Mouse (Mus musculus) monocyte, adult 2 months (primary cell): ENCODE results near the gene Col24a1.
"Not testable (repeated sequence)": the region's sequence is repeated elsewhere in the genome, so short reads cannot be mapped to it uniquely, and the experiment has no call there.

Experiments used
- DNase-seq, 2 experiments: peaks; one replicate each; pipeline ENCODE4 v3.0.0; 2022; ENCODE audit warnings: low spot score in 2 of 2, low read depth in 1 of 2

Gene Col24a1

DNA sequence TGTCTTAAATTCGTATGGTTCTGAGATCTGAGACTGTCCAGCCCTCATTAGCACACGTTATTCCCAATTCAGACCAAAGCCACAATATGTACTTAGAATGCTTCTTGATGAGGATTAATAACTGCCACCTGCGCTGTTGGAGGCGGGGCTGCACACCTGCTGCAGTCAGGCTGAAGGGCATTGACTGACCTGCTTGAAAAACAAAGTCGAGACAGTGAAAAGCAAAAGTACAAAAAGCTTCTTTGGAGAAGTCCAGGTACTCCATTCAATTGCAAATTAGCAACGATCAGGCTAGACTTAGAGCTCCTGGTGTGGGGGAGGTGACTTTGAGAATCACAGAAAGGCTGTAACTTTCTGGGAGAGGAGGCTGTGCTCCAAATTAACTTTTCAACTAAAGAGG lies 150.9 kb downstream of the Col24a1 start:
- DNase-seq = not testable (repeated sequence)

GRCm38 (mm10) chr3:145457039-145457438 lies 164.8 kb downstream of the Col24a1 start:
- DNase-seq = no peak

GRCm38 (mm10) chr3:145462351-145462750 lies 170.1 kb downstream of the Col24a1 start:
- DNase-seq = no peak

DNA sequence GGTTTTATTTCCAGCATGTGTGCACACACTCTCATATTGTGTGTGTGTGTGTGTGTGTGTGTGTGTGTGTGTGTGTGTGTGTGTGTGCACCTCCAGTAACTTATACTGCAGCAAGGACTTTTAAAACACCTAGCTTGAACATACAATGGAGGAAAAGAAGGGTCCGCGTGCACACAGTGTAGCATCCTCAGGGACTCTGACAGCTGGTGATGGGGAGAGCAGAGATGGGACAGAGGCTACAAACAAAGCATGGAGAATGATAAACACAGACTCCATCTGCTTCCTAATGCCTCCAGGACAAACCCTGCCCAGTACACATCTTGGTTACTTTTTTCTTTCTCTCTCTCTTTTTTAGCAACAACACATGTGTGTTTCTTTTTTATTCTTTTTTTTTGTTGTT lies 171.5 kb downstream of the Col24a1 start:
- DNase-seq = no peak

DNA sequence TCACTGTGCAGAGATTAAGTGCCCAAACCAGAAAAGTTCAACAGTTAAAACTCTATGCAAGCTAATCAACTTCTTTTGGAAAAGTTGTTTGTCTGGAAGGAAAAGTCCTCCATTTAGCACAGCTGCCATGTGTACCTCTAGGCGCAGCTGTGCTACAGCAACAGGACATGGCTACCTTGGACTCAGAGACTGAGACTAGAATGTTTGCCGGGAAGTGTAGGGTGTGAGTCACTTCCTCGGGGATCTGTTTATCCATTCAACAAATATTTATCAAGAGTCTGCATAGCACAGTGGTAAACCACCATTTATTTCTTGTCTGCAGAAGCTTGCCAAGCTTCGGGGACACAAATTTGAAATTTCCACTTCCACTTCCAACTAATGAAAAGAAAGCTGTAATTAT lies 178.8 kb downstream of the Col24a1 start:
- no peak for DNase-seq

- no peak for DNase-seq
Observed at GRCm38 (mm10) chr3:145474163-145474562, 181.9 kb downstream of the Col24a1 start.

DNA sequence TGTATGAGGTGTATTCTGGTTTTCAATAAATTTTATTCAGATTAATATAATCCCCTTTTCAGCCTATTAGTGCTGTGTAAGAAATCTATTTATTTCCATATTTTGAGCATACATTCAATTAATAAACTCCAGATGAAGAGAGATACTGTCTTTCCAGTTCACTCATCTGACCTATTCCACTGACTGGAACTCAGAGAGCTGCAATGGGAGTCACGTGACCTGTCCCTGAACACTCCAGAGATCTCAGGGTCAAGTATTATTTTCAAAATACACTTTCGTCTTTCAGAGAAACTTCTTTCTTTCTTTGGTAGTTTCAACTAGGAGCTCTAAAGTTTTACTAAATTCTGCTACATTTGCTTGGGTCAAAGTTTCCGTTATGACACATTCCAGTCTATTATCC lies 184.4 kb downstream of the Col24a1 start:
- DNase-seq = no peak

GRCm38 (mm10) chr3:145477074-145477473 lies 184.8 kb downstream of the Col24a1 start:
- no peak for DNase-seq

GRCm38 (mm10) chr3:145478446-145478845 lies 186.2 kb downstream of the Col24a1 start:
- no peak for DNase-seq

DNA sequence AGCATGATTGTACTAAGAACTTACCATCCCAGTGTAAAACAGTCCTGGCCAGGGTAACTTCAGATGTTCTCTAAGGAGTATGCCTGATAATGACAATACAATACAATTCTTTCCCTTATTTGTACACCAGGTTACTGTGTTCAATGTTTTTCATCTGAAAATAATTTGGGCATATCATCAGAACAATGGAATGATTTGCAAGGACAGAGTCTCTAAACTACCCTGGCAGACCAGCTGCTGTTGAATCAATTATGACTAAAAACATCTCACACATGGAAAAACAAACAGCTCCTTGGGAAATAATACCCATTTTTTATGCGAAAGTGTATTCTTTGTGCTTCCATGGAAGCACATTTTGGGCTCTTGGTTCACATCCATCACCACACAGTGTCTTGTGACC lies 198.0 kb downstream of the Col24a1 start:
- DNase-seq = no peak

DNA sequence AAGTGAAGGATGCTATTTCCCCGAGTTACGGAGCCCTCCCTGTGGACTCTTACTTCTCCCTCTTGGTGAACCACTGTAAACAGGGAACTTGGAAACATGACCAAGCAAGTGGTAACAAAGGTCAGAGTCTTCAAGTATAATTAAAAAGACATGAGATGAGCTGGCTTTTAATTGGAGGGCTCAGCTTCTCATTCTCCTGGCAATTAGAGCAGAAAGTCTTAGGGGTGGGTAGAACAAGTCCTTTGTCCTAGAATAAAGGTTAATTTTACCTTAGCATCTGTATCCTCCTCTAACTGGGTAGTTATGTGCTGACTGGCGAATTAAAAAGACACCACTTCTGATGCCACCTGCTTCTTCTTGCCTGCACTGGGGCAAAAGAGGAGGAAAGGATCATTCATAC lies 199.1 kb downstream of the Col24a1 start:
- no peak for DNase-seq

DNA sequence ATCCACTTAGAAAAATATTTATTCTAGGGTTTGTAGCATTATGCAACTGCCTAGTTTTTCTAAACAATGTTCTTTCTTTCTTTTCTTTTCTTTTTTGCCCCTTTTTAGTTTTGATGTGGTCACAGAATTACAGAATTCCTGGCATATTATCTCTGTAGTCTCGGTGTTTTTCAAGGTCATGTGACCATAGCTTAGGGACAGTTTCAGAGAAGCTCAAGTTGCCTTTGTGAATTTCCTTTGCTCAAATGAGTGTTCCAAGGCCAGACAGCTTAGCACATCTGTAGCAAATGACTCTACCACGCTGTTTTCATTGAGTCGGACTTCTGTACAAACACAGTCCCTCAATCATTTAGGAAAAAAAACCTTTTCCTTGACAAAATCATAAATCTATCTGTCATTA lies 205.9 kb downstream of the Col24a1 start:
- no peak for DNase-seq

GRCm38 (mm10) chr3:145498893-145499292 lies 206.6 kb downstream of the Col24a1 start:
- DNase-seq = no peak

- no peak for DNase-seq
Observed at GRCm38 (mm10) chr3:145504830-145505229, 212.6 kb downstream of the Col24a1 start.

DNA sequence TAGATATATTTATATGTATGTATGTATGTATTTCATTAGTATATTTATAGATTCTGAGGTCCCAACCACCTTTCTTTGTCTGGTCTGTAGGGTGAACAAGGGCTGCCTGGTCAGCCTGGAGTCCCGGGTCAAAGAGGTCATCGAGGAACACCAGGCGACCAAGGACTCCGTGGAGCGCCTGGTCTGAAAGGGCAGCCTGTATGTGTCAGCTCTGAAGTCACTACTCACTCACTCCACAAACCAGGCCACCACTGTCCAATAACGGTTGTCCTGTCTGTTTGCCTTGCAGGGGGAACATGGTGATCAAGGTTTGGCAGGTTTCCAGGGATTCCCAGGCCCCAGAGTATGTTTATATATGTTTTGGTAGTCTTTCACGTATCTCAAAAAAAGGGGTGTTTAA lies 216.3 kb downstream of the Col24a1 start:
- DNase-seq = no peak

GRCm38 (mm10) chr3:145514197-145514596 lies 221.9 kb downstream of the Col24a1 start:
- no peak for DNase-seq

- no peak for DNase-seq
Observed at GRCm38 (mm10) chr3:145521528-145522080, 229.3 kb downstream of the Col24a1 start.

DNA sequence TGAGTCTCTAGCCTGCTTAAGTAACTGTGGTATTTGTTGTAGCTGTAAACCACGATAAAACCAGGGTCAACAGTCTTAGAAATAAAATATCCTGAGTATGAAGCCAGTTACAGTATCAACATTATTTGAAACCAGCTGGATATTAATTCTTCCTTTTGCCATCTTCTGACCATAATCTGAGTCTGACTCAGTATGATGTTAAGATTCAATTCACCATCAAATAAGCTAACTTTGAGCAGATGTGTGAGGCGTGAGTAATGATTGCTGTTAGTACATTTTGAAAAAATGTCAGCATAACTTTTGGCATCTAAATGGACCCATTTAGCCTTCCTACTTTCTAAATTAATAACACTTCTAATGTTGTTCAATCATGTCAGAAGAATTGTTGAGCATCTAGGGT lies 230.0 kb downstream of the Col24a1 start:
- no peak for DNase-seq

DNA sequence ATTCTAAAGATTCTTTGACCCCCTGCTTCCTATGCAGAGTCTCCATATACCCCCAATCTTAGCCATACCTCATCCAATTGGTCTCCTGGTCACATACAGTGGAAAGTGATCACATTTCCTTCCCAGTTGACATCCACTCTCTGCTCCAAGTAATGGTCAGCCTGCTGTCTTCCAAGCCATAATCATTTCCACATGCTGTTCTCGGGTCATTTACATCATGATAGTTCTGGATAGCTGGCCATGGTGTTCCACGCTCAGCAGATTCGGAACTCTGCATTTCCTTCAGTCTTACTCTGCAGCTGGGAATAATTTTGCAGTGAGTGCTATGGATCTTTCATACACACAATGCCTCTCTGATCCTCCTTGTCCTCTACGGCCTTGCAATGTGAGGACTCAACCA lies 233.0 kb downstream of the Col24a1 start:
- no peak for DNase-seq

- no peak for DNase-seq
Observed at GRCm38 (mm10) chr3:145537870-145538269, 245.6 kb downstream of the Col24a1 start.

DNA sequence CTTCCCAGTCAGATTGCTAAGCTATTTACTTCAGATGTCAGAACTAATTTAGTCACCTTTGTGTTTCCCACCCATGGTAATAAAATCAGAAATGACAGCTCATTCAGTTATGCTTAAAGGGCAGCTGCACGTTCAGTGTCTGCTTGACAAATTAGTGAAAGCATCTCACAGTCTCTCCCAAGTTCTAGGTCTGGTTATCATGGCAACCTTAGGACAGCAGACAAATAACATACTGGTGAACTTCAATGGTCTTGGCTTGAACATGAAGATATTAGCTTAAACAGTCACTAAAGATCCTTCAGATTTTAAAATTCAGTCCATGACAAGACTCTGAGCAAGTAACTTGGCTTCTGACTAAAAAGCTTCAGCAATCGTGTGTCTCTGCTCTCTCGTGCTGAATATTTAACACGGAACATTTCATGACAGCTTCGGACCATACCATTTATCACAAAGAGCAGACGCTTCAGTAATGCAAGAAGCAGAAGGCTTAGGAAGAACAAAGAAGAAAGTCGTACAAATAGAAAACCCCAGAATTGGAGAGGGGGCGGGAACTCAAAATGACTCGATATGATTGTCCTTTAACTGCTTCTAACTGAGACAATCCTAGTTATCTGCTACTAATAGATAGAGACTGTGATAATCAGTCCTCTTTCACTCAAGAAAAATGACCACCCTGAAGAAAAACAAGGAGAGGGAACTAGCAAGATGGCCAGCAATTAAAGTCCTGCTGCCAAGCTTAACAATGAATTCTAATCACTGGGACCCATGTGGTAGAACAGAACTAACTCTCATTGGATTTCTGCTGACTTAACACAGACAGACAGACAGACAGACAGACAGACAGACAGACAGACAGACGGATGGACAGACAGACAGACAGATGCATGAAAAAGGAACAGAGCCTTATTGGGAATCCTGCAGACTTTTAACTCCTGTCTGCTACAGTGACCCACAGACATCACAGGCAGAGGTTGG lies 256.5 kb downstream of the Col24a1 start:
- no peak for DNase-seq

DNA sequence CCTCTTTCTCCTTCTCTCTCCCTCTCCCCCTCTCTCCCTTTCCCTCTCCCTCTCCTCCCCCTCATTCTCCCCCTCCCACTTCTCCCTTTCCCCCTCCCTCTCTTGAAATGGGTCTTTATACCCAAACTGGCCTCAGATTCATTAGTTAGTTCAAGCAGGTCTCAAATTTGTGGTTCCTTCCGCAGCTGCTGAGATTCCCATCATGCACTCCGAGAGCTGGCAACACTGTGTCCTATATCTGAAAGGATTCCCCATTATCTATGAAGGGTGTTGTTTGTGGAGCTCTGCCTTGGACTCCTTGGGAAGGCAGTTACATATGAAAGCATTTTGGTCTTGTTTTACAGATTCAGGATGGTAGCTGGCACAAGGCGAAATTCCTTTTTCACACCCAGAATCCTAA lies 257.9 kb downstream of the Col24a1 start:
- DNase-seq = no peak

DNA sequence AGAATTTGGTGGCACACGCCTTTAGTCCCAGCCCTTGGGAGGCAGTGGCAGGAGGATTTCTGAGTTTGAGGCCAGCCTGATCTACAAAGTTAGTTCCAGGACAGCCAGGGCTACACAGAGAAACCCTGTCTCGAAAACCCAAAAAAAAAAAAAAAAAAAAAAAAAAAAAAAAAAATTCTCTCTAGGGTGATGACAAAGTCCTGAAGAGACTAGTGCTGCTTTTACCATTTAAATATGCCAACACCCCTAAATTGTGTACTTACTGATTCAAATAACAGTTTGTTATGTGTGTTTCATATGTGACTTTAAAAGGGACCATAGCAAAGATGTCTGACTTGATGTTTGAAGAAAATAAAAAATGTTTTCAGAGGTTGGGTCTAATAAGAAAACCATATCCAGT lies 262.1 kb downstream of the Col24a1 start:
- DNase-seq = no peak
